Mouse (Mus musculus) cortical plate, adult 2 months (tissue): ENCODE measurements at regions not wholly inside any gene's neighbourhood (a gene's known extent, or its start where the extent isn't known, plus 50 kb on each side); places are given as distances from the start of the nearest gene placed in this dataset.
"Not testable (repeated sequence)": the region's sequence is repeated elsewhere in the genome, so short reads cannot be mapped to it uniquely, and the experiment has no call there.

Source experiments
- CTCF ChIP-seq: fragments of 200-500 bp; IDR thresholded peaks from 2 replicates; pipeline ENCODE4 v1.5.1; 2011; ENCODE audit warnings: mild to moderate bottlenecking, control low read depth, low read length; ENCODE audit not compliant: insufficient read depth; ENCODE audit errors: extremely low read depth
- POLR2A ChIP-seq: fragments of 200-500 bp; IDR thresholded peaks from 2 replicates; pipeline ENCODE4 v1.6.1; 2011; ENCODE audit warnings: mild to moderate bottlenecking, low read length, control low read depth; ENCODE audit not compliant: insufficient read depth; ENCODE audit errors: extremely low read depth

DNA sequence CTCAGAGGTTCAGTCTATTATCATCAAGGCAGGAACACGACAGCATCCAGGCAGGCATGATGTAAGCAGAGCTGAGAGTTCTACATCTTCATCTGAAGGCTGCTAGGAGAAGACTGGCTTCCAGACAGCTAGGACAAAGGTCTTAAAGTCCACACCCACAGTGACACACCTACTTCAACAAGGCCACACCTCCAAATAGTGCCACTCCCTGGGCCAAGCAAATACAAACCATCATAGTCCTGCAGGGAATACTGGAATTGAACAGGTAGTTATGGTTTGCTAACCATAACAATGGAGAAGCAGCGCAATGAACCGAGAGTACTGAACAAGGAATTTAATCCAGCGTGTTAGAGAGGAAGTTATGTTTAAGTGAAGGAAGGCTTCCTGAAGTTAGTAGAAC is 206.7 kb downstream of the Fam43a start:
- TF ChIP-seq CTCF, POLR2A: not testable (repeated sequence)
